Mouse (Mus musculus): ENCODE measurements around the gene Camk1d.

Camk1d gene

DNA sequence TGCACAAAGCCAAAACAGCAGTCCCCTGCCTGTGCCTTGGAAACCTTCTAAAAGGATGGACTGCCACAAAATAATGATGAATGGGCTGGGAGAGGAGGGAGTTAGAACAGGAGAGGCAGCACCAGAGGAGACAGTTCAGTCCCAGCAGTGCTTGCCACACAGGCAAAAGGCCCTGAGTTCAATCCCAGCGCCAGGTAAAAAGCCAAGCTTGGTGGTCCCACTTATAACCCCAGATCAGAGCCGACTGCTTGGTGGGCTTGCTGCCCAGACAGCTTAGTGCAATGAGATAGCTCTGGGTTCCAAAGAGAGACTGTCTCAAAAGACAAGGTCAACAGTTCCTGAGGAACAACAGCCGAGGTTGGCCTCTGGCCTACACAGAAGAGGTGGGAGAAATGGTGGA lies 58.0 kb downstream of the Camk1d start:
- no peak for DNase-seq

DNA sequence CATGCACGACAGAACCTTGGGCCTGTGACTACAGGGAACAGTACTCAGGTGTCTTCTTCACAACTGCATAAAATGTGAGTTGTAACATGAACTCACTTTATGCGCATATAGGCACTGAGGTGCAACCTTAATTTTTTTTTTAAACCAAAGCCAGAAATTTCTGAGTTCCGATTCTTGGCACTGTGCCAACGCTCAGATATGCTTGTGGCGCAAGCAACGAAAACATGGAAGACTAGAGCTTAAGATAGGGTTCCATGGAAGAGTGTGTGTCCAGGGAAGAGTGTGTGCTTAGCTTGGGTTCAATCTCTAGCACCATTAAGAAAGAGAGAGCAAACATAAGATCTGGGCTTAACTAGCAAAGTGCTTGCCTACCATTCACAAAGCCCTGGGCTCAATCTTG lies 62.2 kb downstream of the Camk1d start:
- DNase-seq = peak; percentile 22

DNA sequence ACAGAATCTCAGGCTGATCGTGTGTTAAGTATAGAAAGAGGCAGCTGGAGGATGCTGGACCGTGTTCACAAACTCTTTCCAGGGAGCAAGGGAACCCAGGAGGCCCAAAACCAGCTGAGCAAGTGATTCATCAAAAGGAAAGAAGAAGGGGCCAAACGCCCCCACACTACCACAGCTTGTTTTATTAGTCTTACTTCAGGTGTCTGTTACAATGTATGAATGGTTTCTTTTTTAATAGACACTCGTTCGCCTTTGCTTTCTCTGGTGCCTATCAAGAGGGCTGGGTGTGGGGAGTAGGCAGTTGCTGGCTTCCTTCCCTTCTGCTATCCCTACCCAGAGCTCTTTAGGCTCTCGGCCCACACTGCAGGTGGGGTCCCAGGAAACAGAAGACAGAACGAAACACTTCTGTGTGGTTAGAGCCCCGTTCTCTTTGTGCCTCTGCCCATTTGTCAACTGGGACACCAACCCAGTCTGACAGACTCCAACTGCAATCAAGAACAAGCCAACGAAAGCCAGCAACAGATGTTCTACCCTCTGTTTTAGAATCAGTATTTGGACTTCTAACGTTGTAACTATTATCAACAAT lies 62.9 kb downstream of the Camk1d start:
- no peak for DNase-seq

DNA sequence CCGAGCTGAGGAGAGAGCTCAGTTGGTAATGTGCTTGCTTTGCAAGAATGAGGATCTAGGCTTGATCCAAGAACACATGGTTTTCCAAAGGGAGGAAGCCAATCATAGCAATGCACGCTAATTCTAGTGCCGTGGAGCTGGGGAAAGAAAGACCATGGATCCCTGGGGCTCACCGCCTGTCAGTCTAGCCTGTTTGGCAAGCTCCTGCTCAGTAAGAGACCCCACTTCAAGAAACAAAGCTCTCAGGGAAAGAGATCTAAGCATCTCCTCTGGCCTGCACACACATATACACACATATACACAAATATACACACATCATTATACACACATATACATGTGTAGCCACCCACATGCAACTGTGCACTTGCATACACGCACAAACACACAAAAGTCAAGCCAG lies 65.1 kb downstream of the Camk1d start:
- no peak for DNase-seq

DNA sequence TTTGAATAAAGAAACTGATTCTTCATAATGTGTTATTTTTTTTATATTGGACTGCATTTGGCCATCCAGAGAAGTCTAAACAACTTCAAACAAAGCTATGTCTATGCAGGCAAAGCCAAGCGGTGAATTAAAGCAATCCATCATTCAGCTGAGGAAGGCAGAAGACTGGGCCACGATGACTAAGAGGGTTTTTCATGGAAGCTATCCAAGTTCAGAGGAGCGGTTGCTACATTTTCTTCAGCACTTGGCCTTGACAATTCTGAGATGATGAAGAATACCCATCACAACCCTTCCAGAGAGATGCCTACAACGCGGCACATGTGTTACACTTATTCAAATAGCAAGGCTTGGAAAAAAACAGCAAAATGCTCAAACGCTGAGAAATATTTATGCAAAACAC lies 65.6 kb downstream of the Camk1d start:
- DNase-seq = no peak

DNA sequence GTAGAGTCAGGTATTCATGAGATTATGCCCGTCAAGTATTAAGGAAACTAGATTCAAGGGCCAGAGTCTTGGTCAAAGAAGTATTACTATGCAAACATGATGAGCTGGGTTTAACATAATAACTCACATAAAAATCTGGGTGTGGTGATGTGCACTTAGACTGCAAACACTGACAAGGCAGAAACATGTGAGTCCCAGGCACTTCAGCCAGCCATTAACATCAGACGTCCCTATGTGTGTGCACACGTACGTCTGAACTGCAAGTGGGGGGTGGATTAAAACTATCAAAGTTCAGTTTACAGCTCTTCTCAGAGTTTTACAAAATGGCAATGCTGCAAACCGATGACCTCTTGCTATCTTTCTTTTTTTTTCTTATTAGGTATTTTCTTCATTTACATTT lies 68.0 kb downstream of the Camk1d start:
- no peak for DNase-seq

DNA sequence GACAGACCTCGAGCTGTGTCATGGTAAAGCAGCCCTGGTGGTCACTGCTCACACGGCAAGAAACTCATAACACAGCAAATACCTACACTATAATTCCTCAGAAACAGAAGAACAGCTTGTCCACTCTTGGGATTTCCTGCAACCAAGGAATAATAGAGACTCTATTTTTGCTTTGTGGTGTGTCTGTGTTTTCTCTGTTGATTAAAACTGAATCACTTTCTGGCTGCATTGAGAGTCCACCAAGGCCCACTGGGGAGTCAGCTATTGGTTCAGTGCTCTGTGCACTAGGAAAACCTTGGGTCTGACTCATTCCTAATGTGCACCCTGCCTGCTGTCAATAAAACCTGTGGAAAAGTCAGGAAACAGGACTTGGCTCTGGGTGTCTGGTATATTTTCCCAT lies 68.7 kb downstream of the Camk1d start:
- no peak for DNase-seq

DNA sequence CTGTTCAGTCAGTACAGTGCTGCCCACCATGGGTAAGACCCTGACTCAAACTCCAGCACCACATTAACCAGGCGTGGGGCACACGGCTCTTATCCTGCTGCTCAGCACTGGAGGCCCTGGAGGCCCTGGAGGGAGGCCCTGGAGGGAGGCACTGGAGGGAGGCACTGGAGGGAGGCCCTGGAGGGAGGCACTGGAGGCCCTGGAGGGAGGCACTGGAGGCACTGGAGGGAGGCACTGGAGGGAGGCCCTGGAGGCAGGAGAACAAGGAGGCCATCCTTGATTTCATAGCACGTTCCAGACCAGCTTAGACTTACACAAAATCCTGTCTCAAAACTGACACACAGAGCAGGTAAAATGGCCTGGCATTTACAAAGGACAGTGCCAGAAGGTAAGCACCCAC lies 70.4 kb downstream of the Camk1d start:
- no peak for DNase-seq

DNA sequence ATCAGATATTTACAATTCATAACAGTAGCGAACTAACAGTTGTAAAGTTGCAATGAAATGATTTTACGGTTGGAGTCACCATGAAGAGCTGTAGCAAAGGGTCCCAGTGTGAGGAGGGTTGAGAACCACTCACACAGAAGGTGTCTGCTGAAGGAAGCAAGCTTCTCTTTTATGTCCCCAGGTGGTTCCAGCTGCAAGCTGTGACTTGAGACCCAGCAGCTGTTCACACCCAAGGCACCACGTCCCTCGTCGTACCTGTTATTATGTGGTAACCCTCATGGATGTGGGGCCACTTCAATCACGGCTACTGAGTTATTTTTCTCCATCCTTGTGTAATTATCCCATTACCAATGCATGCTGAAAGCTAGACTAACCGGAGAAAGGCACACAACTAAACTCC lies 71.1 kb downstream of the Camk1d start:
- no peak for DNase-seq

DNA sequence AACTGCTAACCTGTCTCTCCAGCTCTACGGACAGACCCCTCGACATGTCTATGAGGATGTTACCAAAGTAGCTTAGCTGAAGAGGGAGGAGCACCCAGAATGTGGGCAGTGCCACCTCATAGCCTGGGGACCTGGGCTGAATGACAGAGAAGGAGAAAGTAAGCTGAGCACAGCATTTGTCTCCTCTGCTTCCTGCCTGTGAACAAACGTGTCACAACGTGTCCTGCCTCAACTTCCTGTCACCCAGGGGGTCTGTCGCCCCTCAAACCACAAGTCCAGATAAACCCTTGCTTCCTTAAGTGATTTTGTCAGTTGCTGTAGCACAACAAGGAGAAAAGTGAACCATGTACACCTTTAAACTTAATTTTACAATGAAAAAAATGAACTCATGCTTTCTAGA lies 71.7 kb downstream of the Camk1d start:
- no peak for DNase-seq

DNA sequence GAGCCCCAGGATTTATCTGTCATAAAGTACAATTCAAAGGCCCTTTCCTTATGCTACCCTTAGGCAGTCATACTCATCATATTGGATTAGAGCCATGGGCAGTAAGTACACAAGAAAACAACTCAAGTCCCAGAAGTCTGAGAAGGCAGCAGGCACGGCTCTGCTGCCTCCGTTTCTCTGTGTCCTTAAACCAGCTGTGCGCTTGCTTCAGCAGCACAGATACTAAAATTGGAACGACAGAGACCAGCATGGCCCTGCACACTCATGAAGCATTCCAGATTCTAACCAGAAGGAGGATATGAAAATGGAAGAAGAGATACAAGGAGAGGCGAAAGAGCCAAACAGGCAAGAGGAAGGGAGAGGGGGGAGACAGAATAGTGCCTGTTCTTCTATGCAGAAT lies 72.6 kb downstream of the Camk1d start:
- no peak for DNase-seq

DNA sequence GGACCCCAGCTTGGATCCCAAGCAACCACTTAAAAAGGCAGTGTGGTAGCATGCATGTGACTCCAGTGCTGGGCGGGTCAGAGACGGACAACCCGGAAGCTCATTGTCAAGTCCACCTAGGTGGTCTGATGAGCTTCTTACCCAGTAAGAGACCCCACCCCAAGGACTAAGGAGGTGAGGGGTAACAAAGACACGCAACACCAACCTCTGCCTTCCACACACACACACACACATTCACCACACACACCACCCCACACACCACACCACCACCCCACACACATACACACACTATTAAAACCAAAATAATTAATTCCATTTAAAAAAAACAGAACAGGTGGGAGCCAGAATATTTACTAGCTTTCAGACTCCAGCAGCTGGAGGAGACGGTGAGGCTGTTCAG lies 73.7 kb downstream of the Camk1d start:
- DNase-seq = no peak

DNA sequence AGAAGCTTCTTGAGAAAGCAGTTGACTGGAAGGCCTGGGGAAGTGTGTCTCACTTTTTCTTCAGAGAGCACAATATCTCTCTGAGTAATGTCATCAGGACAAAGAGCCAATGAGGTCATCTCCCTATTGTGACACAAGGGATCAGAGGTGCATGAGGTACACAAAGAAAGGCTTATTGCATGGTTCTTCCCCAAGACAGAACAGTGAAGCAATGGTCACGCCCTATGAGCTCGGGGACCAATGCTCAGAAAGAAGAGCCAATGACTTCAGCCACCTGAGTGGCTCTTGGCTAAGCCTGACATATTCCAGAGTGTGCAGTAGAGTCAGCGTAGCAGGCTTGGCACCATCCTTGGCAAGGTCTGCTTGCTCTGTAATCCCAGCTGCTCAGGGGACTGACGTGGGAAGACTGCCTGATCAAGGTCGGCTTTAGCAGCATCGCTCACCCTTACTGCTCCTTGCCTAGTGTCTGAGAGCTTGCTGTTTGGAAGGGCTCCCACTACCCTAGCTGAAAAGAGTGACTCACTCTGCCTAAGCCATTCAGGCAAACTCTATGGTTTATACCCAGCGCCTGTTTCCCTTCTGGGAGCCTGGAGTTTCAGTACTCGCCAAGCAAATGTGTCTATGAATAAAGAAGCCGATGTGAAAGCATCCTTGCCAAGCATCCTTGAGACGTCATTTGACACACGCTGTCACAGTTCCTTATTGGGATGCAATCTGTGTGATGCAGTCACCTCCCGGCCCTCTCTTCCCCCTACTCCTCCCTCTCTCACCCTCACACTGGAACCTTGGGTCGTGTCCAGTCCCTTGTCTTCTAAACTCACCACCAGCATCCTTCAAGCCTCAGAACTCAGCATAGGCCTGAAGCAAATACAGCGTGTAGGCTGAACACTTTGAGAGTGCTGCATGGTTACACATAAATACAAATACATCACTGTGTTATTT lies 77.2 kb downstream of the Camk1d start:
- DNase-seq = peak; percentile 25

DNA sequence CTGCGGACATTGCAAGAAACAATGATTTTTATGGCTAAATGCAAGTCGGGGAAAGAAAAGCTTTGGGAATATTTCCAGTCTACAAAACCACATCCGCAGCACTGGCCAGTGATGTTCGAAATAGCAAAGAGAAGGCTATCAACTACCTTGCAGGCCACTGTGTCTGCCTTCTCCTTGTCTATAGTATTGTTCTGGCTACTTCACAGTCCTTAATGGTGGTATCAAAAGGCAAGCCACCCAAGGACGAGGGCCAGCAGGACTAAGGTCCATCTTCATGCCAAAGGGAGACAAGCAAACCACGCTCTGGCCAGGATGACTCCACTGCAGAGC lies 82.0 kb downstream of the Camk1d start:
- no peak for DNase-seq

DNA sequence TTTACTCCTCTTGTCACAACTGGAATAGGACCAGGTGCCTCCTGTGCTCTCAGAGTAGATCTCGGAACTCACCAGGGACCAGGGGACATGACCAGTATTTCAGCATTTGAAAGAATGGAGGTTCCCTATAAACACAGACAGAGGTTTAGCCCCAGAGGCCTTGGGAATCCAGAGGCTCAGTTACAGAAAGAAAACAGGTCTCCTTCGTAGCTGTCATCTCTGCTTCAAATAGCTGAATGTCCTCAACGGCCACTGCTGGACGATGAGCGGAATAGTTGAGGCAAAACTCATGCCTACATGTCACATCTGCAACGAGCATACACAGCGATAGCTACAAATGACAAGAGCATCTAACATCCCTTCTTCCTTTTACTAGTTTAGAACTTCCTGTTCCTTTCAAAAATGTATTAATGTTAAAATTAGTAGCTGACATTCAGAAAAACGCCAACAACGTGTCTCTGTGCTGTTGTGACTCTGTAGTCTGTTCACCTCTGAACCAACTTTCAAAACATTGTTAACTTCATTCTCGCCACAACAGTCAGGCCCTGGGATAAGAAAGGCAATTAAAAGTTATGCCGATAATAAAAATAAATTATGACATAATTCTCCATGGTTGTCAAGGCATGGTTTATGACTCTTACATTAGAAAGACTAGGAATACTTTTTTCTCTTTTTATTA lies 82.5 kb downstream of the Camk1d start:
- no peak for DNase-seq

DNA sequence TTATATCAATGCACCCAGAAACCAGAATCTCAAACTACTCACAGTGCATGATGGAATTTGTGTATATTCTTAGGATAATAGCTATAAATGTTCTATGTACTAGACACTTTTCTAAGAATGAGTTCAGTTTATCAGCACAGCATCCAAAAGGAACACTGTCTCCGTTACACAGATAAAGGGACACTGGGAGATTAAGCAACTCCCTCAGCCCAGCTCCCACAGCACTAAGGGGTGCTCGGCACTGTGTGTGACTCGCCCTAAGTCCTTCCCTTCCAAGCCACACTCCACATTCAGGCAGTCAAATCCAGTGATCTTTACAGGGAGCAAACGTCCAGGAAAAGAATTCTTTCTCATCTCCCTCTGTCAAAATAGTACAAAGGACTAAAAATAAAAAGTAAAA lies 83.6 kb downstream of the Camk1d start:
- DNase-seq = no peak

DNA sequence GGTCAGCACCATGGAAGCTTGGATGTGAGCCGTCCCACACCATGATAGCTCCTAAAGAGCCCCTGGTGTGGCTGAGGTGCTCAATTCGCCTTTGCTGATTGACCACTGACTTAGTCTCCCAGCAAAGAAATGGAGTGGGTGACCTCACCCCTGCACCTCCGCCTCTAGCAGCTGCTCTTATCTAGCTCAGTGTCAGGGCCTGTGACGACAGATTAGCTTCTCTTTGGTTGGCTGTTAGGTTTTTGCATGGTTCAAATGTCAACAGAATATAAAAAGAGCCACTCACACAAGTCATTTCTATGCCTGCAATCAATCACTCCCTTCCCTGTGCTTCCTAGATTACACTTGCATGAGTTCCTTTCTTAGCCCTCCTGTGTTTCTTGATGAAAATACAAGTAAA lies 89.9 kb downstream of the Camk1d start:
- no peak for DNase-seq

DNA sequence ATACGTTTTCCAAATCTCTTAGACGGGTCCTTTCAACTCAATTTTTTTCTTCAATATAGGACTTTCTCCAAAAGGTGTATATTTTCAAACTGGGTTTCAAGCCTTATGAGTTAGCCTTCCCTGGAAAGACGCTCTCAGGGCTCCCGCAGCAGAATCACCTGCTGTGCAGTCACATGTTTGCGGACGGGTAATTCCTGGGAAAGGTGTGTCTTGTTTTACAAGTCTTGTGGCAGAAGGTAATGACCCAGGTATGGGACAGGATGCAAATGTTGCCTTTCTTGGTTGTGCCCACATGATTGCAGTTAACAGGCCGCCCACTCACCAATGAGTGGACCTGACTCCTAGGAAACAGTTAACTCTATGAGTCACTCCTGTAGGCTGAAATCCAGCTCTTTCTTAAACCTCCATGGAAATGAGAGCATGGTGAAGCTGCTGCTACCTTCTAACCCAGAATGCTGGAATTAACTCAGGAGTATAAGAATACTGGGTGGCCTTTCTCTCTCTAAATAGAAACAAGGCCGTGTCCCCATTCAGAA lies 95.9 kb downstream of the Camk1d start:
- DNase-seq = no peak

DNA sequence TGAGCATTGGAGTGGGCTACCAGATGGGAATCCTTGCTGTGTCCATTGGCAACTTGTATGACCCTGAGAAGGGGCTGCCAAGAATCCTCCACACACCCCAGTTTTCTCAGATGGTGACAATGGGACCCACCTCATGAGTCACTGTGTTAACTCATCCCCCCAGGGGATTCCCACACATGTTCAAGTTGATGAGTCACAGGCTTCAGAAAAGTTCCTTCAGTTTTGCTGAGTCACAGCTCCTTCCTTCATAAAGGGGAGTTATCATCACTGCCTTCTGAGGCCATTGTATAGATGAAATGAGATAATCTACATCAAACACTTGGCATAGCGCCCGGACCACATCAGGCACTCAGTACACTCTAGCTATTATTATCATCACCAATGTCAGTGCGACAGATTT lies 99.4 kb downstream of the Camk1d start:
- DNase-seq = no peak

DNA sequence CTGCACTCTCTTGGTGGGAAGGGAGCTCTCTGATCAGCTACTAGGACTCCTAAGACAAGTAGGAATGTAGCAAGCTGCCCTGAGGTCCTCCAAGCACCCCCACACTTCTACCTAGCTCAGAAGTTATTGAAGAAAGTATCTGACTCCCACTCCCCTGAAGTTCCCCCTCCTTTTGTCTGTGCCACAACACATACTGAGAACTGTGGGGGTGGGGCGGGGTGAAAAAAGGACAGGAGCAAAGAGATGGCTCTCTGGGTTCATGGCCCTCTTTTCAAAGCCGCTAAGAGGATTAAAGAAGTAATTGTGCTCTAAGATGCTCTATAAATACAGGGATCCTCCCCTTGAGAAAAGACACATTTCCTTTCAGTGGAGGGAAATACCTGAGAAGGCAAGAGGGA lies 100.0 kb downstream of the Camk1d start:
- no peak for DNase-seq

DNA sequence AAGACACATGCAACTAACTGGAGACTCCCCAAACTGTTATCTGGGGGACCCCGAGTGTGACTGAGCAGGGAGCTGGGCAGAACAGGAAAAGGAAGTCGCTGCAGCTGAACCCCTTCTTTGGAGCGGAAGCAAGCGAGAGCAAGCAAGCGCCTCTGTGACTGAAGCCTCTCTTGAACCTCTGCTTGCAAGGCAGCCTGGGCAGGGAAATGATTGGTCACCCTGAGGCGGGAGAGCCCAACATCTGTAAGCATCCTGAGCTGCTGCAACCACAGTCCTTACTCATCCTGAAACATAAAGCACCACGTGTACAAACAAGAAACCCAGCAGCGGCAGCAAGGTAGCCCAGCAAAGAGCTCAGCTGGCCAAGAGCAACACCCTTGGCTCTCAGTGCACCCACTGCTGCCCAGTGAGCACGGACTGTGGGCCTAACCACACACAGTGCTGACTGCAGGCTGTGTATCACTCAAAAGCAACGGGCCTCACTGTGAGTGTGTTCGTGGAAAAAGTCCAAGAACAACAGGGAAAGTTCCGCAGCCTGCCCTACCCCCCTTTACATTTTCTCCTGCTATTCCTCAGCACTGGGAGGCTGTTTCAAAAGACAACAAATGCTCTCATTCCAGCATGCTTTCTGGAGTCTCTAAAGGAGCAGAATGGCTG lies 100.5 kb downstream of the Camk1d start:
- no peak for DNase-seq

DNA sequence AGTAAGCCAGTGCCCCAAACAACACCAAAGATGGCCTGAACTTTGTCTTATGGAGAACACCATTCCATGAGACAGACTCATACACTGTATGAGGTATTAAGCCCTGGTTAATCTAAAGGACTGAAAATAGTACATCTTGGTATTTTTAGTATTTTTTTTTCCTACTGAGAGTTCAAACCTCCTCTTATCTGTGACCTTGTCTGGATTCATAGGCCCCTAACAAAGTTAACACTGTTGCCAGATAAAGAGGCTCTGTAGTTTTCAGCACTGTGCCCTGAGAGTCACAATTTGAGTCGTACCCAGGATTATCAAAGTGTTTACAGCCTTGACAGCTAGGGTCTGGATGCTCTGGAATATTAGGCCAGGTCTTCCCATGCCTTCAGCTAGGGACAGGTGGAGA lies 102.7 kb downstream of the Camk1d start:
- no peak for DNase-seq

DNA sequence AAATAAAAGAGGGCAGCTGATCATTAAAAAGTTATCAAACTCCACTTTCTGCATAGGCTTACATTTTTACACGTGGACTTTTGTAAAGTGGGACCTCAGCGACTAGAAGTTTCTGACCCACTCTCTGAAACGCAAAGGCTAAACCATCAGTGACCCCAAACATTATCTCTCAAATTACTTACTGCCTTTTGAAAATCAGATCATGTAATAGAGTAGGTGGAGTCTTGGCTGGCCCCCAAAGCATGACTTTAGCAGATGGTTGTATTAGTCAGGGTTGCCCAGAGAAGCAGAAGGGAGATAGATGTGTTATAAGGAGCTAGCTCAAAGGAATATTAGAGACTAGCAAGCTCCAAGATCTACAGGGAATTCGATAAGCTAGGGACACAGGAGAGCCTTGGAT lies 103.8 kb downstream of the Camk1d start:
- no peak for DNase-seq

All from right cerebral cortex, postnatal 4 days (tissue).